Mouse (Mus musculus) lung, postnatal 10 days (tissue): Measurements from ENCODE around the gene Eif3a.

Experiments
- DNase-seq: peaks from one replicate; pipeline ENCODE4 v3.0.0; 2021

Eif3a gene

DNA sequence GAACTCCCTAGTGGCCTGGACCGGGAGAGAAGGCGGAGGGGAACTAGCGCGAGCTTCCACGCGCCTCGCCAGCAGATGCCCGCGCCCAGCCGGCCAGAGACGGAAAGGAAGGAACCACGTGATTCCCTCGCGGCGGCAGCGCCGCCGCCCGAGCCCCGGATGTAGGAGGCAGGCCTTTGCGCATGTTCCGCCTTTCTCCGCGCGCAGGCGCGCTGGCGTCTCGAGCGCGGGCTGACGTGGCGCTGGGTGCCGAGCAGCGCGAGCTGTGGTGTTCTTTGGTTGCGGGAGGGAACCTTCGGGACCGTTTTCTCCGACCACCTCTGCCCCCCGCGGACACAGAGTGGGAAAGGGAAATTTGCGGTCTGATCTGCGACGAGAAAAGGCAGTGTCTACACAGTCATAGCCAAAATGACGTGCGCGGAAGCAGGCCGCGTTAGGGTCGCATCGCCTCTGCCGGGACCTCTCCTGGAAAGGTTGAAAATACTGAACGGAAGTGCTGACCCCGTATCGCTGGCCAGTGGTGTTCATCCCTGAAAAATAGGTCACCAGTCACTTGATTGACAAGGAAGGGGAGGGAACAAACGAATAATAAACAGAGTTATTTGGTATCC is at the start of gene Eif3a:
Eif3a (minus strand) TSS at position 108 of the 611 bp plus-strand sequence.
- DNase-seq = peak; percentile 96

DNA sequence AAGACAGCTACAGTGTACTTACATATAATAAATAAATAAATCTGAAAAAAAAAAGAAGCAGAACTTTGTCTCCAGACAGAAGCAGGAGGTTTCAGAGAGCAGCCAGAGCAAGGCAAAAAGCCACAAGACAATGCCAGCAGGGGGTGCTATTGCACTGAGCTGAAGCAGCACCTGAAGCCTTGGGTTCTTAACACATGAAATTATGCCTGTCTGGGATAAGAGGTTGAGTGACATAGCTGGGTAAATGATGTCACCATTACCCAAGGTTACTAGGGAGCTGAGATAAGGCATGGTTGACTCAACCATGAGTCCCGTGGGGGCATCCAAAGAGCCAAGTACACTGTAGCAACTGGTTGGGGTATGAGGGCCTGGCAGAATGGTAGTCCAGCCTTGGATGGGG is 47.3 kb upstream of the Eif3a start:
- peak; percentile 80 for DNase-seq

DNA sequence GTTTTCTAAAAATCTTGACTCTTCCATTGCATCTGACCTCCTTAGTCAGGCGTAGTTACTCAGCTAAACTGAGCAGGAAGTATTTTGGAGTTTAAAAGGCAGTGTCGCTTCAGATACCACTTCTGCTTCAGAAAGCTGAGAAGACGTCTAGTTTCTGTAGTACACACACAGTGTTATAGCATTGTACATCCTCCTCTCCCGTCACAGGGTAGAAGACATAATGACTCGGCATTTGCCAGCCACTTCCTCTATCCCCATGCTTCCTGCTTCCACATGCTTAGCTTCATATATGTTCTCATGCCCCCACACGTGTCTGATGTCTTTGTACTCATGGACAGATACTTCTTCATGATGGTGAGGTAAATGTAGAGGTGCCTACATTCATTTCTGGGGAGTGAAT is 28.2 kb upstream of the Eif3a start:
- no peak for DNase-seq

DNA sequence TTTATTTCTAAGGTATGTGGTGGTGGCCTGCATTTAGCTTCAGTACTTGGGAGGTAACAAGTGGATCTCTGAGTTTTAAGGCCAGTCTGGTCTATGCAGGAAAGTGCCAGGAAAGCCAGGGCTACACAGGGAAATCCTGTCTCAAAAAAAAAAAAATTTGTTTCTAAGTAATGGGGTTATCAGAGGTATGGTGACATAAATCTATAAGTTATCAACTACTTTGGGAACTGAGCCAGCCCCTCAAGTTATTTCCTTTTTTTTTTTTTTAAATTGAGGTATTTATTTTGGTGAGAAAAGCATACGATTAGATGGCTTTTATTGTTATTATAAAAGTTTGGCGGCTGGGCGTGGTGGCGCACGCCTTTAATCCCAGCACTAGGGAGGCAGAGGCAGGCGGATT is 22.7 kb upstream of the Eif3a start:
- DNase-seq = no peak

DNA sequence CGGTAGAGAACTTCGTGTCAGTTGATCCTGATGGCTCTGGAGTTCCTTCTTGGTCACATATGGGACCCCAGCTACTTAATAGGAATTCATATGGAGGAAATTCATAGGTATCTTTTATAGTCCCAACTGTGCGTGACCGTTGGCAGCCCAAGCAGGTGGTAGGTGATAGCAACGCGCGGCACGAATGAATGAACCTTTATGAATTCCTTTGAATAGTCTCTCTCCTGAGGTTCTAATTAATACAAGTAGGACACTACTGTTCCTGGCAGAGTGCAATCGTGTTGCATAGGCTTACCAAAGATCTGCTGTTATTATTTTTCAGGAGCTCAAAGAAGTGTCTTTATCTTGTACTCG is 21.6 kb upstream of the Eif3a start:
- no peak for DNase-seq

DNA sequence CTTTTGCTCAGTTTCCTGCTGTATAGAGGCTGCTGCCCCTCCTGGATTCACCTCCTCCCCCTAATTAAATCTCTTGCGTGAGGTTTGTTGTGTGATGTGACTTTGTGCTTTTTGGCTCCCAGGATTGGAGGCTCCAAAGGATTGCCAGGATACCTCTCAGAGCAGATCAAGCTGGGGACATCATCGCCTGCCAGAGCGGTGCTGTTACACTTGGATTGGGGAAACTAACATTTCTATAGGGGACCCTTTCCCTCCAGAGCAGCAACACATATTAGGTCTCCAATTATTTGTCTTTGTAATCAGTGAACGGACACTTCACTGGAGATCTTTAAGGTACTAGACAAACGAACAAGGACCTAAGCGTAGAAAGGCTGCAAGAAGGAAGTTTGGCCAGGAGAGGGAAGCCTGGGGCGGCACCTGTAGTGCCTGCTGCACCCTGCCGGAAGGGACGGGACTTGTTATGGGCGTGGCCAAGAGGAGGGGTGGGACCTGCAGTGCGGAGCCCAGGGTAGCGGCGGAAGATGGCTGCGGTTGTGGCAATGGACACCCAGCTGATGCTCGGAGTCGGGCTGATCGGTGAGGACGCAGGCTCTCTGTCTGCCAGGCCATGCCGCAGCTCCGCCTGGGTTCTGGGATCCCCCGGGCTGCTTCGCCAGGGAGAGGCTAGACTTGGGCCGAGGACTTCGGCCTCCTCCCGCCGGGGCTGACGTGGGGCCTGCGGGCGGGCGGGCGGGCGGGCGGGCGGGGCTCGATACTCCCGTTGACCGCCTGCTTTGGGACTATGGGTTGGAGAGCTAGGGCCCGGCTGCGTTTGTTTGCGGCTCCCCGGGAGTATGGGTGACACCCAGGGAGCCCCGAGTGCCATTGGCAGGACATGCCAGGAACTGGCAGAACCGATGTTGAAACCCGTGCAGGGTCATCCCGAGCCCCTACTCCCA is 20.9 kb upstream of the Eif3a start, which contains the start of gene Fam45a:
Fam45a (plus strand) TSS at position 488 of the 938 bp plus-strand sequence.
- peak; percentile 98 for DNase-seq

DNA sequence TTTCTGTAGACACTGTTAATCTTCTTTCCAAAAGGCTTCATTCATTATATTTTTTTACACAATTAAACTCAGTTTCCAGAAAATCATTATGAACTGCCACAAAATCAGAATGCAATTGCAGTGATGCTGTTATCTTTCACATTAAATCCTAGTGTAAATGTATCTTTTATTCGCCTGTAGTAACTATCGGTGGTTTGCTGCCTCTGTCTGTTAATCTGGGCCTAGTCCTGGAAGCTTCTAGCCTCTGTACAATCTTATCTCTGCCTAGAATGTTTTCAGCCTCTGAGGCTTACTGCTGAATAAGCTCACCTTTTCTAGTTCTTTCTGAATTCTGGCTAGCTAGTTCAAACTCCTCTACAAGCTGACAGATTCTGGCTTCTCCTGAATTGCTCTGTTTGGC is 19.5 kb upstream of the Eif3a start:
- no peak for DNase-seq

DNA sequence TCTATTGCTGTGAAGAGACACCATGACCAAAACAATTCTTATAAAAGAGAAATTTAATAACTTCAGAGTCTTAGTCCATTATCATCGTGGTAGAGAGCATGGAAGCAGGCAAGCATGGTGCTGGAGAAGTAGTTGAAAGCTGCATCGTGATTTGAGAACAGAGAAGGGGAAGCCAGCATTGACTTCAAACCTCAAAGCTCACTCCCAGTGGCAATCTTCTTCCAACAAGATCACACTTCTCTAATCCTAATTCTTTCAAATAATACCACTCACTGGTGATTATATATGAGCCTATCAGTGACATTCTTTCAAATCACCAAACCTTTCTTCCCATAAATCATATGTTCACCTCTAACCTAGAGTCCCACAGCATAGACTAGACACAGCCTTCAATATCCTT is 14.4 kb upstream of the Eif3a start:
- DNase-seq = no peak

DNA sequence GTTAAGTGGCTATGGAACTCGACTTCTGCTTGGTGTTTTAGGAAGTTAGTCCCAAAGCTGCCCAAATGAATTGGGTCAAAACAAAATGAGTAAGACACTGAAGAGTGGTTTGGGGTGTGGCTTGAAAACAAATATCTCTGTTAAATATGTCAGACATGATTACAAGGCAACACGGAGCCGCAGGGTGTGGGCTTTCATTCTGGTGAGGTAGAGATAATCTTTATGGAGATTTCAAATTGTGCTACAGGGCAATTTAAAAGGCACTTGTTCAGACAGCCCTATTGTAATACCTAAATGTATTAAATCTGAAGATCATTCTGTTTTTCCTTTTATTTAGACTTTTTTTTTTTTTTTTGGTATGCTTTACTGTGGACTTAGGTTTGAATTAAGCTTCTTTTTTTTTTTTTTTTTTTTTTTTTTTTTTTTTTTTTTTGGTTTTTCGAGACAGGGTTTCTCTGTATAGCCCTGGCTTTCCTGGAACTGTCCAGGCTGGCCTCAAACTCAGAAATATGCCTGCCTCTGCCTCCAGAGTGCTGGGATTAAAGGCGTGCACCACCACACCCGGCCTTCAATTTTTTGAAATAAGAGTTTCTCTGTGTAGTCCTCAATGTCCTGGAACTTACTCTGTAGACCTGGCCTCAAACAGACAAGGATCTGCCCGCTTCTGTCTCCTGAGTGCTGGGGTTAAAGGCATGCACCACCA is 9.6 kb upstream of the Eif3a start:
- DNase-seq = no peak

DNA sequence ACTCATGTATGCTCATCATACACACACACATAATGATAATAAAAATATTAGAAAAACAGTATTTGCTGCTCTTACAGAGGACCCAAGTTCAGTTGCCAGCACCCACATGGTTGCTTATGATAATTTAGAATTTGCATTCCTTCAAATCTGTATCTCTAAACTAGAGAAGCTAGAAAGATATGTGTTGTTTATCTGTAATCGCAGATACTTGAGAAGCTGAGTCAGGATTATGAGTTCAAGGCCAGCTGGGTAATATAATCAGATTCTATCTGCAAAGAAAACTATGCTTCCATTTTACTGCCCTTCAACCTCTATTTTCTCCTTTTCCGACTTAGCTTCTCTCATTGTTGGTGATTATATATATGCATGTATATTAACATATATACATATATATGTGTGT is 7.0 kb upstream of the Eif3a start:
- no peak for DNase-seq

DNA sequence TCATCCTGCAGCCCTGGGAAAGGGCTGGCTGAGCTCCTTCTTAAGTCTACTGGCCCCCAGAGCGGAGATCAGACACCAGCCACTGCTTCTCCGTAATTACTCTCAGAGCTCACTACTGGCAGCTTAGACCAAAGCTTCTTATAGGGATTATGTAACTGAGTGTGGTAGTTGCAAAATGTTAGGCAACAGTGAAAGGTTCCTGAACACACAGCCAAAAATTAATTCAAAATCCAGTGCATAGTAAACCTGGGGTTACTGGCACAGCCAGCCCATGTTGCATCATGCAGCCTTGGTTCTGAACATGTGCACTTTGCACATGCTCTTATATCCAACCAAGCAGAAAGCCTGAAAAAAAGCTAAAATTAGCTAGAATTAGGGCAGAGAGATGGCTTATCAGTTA is 4.8 kb upstream of the Eif3a start:
- DNase-seq = peak; percentile 22

DNA sequence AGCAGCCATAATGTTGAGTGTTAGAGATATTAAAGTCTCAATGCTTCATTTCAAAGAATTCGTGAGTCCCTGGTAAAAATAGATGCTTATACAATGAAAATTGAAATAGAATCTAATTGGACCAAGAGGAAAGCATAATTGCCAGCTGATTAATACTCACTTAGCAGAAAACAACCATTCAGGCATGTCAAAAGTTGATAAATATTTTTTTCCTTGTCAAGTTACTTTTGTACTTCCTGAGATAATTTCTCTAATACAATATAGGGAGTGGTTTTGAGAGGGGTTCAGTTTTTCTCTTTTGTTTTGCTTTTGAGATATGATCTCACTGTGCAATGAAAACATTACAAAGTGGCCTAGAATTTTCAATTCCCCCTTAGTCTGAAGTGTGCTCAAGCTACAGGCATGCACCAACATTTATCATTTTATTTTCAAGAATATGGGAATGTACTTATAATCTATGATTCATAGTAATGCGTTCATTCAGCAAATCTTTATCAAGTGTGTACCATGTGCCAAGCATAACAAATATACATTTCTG is 2.8 kb upstream of the Eif3a start:
- no peak for DNase-seq

DNA sequence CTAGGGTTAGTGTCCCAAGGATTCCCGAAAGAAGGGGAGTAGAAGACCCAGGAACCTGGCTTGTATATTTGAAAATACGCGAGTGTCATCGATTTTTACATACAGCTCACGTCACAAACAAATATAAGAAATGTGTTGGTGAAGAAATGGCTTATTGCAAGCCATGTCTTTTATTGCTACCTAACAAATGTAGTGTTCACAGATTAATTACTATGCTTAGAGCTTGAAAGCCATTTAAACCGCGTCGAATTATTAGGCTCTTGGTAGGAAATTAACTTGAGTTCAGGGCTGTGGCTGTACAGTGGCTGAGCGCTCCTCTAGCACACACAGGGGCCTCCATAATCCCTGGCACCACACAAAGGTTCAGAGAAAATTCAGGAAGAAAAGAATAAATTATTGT is 706 bp upstream of the Eif3a start:
- DNase-seq = no peak

DNA sequence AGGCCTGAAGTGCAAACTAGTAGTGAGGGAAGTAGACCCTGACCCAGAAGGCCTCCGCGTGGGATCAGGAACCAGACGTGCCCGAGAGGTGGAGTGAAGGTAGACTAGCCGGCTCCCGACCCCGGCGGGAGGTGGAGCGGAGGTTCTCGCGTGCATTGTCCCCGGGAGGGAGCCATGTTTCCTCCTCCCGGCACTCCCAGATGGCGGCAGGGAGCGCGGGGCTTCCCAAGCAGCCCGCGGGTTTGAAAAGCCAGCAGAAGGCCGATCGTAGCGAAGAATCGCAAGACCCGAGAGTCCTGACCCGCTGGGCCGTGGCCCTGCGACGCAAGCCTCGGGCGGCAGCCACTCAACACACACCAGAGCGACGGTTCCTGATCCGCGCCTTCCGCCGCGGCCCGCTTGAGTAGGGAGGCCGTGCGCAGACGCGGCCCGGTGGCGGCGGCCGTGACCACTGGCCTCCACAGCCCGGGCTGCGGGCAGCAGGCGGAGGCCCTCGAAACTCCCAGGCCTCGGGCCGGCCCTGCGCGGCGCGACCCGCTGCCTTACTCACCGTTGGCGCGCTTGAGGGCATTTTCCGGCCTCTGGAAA is 445 bp downstream of the Eif3a start:
- peak; percentile 70 for DNase-seq

DNA sequence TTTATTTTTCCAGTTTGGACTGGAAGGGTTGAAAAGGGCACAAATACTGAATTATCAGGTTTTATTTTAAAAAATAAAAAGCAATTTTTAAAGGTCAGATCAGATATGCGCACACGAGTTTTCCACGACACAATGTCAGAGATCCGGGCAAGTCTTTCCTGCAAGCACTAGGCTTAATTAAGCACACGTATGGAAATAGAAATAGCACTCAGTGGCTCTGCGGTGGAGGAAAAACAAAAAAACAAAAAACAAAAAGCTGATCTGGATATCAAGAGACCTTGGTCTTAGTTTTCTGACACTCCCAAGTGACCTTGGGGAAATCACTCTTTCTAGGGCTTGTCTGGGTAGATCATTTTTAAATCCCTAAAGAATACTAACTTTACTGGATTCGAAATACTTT is 1.0 kb downstream of the Eif3a start:
- DNase-seq = no peak

DNA sequence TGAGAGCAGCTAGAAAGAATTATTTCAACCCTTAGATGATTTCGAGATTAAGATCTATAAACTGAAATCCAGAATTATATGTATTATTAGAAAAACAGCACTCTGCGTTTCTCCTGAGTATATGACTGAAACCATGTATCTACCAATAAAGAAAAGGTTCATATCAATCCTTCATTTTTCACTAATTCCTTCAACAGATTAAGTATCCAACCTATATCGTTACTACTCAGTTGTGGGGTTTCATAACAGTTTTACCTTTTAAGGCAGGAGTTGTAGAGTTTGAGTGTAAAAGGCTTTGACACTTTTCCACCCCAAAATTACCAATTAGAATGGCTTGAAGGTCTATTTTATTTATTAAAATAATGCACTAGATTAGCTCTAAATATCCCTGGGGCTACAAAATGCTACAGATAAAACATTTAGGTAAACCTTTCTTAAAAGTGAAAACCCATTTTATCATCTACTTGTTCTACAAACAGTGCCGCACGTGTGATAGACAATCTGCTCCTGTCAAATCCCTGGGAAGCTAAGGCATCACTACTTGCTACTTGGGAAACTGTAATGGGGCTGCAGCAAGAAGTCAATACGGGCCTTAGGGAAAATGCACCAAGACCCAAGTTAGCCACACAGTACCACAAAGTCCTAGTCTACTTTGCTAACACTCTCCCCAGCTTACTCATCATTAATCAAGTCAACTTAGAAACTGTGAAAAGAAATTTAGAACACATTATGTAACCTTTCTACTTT is 2.1 kb downstream of the Eif3a start:
- no peak for DNase-seq

DNA sequence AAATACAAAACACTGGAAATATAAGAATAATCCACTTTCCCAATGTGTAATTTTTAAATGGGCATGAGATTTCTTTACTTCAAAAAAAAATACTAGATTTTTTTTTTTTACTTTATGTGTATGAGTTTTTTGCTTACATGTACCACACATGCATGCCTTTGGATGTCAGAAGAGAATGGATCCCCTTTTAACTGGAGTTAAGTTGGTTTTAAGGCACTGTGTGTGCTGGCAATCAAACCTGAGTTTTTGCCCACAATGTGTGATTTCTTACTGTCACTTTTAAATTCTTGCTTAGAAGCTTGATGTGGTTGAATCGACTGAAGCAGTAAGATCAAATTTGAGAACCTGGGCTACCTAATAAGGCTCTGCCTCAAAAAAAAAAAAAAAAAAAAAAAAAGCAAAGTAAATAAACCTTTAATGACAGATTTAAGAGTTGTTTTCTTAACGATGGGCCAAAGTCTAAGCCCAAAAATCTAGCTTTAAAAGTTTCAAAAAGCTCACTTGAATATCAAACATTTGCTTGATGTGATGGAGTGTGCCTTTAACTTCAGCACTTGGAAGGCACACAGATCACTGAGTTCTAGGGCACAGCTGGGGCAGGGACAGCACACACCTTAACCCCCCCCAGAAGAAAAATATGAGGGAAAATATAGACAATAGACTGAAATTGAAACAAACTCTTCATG is 2.9 kb downstream of the Eif3a start:
- DNase-seq = no peak

DNA sequence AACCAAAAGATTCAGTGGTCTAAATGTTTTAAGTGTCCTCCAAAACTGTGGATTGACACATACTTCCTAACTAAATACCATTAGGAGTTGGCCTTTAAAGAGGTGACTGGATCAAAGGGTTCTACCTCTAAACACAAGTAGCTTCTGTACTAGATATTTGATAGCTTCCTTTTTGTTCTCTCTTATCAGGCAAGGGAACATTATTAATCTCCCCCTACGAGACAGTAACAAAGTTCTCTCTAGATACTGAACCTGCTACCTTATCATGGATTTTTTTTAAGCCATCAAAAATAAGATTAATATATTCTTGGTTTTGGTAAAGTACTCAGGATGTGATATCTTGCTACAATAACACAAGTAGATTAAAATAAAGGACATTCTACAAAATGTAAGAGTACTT is 5.7 kb downstream of the Eif3a start:
- DNase-seq = no peak

DNA sequence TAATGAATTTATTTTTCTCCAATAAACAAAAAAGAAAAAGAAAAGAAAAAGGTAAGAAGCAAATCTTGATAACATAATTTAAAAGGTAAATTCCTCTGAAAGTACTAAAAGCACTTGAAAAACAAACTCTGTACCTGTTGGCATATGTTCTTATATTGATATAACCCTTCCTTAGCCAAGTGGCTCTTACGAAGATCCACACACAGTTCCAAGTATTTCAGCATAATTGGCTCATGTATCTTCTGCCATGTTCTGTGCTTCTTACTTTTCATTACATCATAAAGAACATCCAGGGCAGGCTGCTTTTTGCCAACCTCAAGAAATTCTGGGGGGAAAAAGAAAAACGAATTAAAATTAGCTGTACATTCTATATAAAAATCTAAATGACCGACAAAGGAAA is 8.4 kb downstream of the Eif3a start:
- no peak for DNase-seq

DNA sequence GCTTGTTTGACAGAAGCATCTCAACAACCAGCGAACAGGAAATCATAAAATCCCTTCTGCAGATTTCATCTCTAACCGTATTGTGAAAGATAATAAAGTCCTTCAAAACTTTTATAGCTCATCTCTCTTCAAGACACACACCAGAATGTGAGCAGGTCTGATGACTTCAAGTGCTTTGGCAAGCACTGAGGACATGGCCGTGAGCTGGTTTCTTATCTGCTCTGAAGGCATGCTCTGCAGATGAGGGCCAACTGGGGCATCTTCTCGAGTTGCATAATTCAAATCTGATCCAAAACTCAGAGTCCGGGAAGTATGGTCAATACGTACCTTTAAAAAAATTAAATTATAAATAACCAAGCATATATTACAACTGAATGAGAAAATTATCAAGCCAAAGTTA is 17.1 kb downstream of the Eif3a start:
- no peak for DNase-seq

DNA sequence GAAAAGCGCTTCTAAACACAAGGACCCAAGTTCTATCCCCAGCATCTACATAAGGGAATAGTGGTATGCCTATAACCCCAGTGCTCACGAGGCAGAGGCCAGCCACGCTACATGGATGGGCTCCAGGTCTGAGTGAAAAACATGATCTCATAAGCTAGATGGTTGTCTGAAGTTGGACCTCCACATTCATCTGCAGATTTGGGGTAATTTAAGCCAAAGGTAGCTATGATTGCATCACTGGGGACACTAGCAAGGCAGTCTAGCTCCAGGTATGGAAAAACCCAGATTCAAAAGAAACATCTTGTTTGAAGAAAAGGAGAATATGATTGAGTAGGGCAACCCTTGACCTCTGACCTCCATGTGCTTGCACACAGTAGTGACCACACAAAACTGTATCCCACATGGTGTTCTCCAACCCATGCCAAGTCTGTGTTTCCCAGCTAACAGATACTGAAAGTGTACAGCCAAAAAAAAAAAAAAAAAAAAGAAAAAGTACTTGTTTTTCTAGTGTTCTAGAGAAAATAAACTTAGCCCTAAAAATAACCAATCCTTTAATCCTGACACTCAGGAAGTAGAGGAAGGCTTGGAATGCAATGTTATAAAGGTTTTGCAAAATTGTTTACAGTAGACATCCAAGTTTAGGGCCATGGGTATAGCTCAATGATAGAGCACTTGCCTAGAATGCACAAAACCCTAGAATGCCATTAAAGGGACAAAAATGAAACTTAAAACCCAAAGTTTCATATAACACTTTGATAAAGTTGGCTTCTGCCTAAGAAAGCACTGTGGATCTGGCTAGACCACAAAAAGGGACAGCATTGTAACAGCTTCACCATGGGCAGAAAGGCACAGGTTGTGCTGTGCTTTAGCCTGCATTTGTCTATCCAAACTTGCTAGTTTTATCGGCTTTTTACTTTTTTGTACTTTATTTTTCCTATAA is 31.3 kb downstream of the Eif3a start:
- DNase-seq = peak; percentile 18
